Mouse (Mus musculus) testis, adult 2 months (tissue): ENCODE measurements at regions not wholly inside any gene's neighbourhood (a gene's known extent, or its start where the extent isn't known, plus 50 kb on each side); places are given as distances from the start of the nearest gene placed in this dataset.

Source experiments
- CTCF ChIP-seq: fragments of 200-500 bp; IDR thresholded peaks from 2 replicates; pipeline ENCODE4 v1.5.1; 2012; ENCODE audit warnings: low read depth, mild to moderate bottlenecking, inconsistent platforms, low read length, moderate library complexity; ENCODE audit not compliant: control insufficient read depth, insufficient read depth, insufficient replicate concordance
- POLR2A ChIP-seq: fragments of 200-500 bp; IDR thresholded peaks from 2 replicates; pipeline ENCODE4 v1.6.1; 2012; ENCODE audit warnings: low read depth, mild to moderate bottlenecking, inconsistent platforms, low read length, moderate library complexity; ENCODE audit not compliant: control insufficient read depth

DNA sequence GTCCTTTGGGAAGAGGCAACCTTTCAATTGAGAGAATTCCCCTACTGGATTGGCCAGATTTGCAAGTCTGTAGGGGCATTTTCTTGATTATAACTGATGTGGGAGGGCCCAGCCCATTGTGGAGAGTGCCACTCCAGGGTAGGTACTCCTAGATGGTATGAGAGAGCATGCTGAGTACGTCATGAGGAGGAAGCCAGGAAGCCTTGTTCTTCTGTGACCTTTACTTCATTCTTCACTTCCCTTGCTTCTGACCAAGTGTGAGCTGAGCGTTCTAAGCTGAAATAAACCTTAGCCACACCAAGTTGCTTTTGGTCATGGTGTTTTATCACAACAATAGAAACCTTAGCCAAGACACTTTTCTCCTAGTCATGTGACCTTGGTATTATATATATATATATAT lies 157.0 kb downstream of the Cand1 start:
- TF ChIP-seq POLR2A = no peak
- TF ChIP-seq CTCF = no peak
